Mouse (Mus musculus) mouse embryonic stem cell (cell line): ENCODE data around the gene Mrpl2.

Source experiments
- in situ Hi-C, 2 experiments: fragments of 300-500 bp; cut with MboI; formaldehyde crosslinking; loops; 1 replicate in 1 of 2; 3 replicates in 1 of 2; pipeline ENCODE4 v1.14.3; 2019 to 2020; ENCODE audit warnings: low sequenced_read_pairs in 2 of 2, low pct_unique_long_range_greater_than_20kb in 1 of 2, mixed read lengths in 1 of 2; ENCODE audit not compliant: unreplicated experiment in 1 of 2

The Mrpl2 gene

DNA sequence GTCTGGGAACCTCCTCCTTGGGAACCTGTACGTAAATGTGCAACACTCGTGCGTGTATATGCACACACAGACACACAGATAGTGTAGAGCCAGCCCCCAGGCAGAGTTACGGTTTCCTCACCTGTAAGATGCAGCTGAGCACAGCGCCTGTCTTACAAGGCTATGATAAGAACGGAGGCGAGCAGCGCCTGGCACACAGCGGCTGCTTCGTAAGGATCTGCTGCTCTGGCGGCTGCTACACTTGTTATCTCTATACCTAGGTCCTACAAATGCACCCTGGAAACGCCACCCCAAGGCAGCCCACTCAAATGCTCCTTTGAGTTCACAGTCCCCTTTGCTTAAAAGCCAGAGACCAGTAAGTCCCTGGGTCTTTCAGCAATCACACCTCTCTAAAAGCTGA lies 44.6 kb downstream of the Mrpl2 start:
- in situ Hi-C loops: no loop called here

DNA sequence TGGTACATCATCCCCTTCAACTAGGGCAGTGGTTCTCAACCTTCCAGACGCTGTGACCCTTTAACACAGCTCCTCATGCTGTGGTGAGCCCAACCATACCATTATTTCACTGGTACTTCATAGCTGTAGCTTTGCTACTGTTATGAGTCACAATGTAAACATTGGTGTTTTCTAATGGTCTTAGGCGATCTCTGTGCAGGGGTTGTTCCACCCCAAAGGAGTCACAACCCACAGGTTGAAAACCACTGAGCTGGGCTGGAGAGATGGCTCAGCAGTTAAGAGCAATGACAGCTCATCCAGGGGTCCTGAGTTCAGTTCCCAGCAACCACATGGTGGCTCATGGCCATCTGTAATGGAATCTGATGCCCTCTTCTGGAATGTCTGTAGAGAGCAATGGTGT lies 45.4 kb downstream of the Mrpl2 start:
- in situ Hi-C loops: no loop called here

DNA sequence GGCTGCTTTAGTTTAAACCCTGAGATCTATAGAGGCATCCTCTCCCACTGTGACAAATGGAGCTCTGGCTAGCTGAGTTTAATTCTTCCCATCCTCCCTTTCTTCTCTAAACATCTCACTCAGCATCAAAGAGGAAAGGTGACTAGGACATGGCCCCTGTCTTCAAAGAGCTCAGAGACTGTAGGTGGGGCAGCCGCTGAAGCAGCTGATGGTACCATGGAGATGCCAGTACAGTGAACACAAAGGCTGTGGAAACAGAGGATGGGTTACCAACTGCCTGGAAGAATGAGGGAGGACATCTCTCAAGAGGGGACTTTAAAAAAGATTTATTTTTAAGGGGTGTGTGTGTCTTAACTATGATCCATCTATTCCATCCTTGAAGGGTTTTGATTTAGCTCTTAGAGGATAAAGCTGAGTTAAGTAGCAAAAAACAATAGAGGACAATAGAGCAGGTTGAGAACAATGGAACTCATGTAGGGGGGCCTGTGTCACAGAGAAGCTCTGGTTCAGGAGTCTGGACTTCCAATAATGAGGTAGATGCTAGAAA lies 48.6 kb downstream of the Mrpl2 start:
- in situ Hi-C loops: no loop called here

DNA sequence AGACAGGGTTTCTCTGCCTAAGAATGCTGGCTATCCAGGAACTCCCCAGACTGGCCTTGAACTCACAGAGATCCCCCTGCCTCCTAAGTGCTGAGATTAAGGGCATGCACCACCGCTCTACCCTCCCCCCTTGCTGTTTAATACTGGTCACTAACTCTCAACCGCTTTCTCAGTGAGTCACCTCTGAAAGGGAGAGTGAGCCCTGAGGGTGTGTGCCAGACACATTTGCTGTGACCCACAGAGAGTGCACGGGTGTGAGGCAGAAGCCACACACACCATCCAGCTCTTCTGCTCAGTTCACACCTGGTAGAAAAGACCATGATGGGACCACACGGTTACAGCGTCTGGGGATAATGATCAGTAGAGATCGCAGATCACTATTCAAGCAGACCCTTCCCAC lies 52.5 kb downstream of the Mrpl2 start:
- in situ Hi-C loops: no loop called here

DNA sequence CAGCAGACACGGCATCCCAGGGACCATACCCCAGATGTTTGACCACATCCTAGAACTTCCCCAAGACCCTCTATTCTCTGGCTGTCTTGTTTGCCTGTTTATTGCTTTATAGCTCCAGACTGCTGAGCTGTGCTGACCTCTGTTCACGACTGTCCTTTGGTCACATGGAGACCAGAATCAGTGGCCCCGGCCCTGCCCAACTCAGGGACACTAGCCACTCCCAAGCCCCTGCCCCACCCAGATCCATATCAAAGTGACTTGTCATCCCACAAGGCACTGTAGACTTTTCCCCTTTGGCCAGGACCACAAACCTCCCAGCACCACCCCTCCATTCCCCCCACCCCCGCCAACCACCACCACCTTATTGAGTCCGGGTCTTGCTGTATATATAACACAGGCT lies 53.2 kb downstream of the Mrpl2 start:
- in situ Hi-C loops: no loop called here
